In the genomic region with DNA sequence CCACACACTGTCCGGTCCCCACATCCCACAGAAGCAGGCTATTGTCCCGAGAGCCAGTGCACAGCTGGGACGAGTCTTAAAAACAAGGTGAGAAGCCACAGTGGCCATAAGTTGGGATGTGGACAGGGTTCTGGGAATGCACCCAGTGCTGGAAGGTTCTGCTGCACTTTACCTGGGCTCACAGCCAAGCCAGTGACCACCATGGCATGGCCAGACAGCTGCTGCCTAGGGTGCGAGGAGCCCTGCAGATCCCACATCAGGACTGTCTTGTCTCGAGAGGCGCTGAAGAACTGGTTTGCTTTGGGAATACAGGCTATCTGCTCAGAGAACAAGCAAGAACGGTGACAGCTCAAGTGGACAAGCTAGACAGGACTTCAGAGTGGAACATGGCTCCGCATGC, we compare ENCODE assay signal across 18 mouse cellular contexts. TPM values are rescaled to one million over a fixed set of nuclear protein-coding genes. Genes with fewer than 3 reads are reported as not detected.
"Had no signal": no experiment of that assay in that cellular context is flagged by ENCODE, and none has a peak within 500 bp of the region (broad histone marks: within the 10 kb centered on the region; RNA-seq: fewer than 3 reads in every experiment).

No protein-coding gene starts in this region.

- H3K4me2 ChIP-seq: neural tube, embryonic 13.5 days; neural tube, embryonic 15.5 days; stomach, embryonic 15.5 days had no signal

- H3K36me3 ChIP-seq: stomach, embryonic 15.5 days had no signal

- H3K4me3 ChIP-seq: neural tube, embryonic 13.5 days; neural tube, embryonic 15.5 days; stomach, embryonic 15.5 days had no signal

- DNase-seq: retina, postnatal 1 day; right cerebral cortex, adult 18-20 months; right cerebral cortex, postnatal 14 days; right cerebral cortex, postnatal 25 days; right cerebral cortex, postnatal 4 days; spleen, adult 18-20 months; thymus, adult 18-20 months; thymus, adult 2 months; thymus, postnatal 14 days; thymus, postnatal 25 days; thymus, postnatal 36 days; thymus, postnatal 4 days had no signal

- H3K27me3 ChIP-seq: neural tube, embryonic 13.5 days; neural tube, embryonic 15.5 days; stomach, embryonic 15.5 days had no signal

RNA-seq across cellular contexts. Expression of a gene that starts 25.3 kb away (rescaled TPM):
- total RNA-seq: neutrophil, adult 5-6 weeks had no signal
- polyA plus RNA-seq: spleen, adult 2 months; stomach, embryonic 14.5 days; stomach, embryonic 15.5 days had no signal

RNA-seq across cellular contexts. Expression of a gene that starts 42.9 kb away (rescaled TPM):
- total RNA-seq: neutrophil, adult 5-6 weeks had no signal
